Mouse (Mus musculus): ENCODE measurements around the gene Arrdc2.

Gene Arrdc2

DNA sequence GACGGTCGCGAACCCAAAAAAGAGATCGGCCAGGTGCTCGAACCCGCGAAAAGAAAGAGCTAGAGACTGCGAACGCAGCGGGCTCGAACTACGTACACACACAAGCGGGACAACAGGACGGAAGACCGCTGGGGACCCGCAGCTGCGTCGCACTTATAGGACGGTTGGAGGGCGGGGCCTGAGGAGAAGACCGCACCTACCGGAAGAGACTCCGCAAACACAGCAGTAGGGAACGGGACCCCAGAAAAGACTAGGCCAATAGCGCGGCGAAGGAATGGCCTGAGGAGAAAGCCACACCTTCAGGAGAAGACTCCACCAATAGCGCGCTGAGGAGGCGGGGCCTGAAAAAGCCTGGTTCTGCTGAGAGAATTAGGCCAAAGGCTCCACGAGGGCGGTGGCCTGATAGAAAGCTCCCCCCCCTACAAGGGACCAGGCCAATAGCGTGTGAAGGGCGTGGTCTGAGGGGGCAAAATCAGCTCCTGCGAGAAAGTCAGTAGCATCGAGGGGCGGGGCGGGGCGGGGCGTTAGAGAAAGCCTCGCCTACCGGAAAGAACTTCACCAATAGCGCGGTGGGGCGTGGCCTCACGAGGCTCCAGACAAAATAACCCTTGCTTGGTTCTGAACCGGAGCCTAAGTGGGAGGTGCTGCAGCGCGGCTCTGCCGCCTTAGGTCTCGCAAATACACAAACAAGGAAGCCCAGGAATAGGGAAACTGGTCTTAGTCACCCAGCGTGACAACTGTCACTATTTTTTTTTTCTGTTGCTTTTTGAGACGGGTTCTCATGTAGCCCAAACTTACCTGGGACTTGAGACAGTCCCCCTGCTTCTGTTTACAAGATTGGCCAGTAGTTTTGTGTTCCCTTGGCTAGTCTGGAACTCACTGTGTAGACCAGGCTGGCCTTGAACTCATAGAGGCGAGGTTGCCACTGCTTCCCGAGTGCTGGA lies at the start of gene Arrdc2:
Gene Arrdc2, minus strand, starts transcription at position 313 of the 944 bp plus-strand sequence.
- peak; percentile 95 to 97 for DNase-seq (ENCODE audit: low spot score in 2 of 2)

DNA sequence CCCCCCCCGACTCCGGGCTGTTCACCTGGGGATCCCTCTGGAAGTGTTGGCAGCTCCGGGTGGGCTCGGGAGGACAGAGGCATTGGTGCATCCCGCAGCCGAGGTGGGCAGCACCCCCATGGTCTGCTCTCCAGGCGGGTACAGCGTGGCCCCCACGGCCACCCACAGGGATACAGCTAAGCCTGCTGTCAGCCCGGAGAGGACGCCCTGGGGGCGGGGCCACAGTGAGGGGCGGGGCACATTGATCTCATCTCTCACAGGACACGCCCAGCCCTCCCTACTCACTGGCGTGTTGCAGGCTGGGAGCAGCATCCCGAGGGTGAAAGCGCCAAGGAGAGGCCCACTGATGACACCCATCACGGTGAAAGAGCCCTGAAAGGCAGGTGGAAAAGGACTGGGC lies 48.1 kb upstream of the Arrdc2 start:
- DNase-seq (ENCODE audit: low spot score in 2 of 2) = no peak

DNA sequence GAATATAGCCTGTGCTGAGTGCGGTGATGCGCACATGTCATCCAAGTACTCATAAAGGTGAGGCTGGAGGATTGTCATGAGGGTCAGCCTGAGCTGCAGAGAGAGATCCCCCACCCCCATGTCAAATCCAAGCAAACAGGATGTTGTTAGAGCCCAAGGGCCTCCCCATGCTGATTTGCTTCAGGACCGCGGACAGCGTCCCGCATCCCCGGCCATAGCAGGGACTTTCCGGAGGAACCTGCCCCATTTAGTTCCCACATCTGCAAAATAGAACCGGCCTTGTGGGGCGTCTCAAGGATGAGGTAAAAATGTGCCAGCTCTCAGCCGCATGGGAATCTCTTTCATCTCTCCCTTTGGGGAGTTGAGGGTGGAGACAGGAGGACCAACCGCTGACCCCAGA lies 46.1 kb upstream of the Arrdc2 start:
- peak in 1 of 2 experiments; percentile 41 for DNase-seq (ENCODE audit: low spot score in 2 of 2)

DNA sequence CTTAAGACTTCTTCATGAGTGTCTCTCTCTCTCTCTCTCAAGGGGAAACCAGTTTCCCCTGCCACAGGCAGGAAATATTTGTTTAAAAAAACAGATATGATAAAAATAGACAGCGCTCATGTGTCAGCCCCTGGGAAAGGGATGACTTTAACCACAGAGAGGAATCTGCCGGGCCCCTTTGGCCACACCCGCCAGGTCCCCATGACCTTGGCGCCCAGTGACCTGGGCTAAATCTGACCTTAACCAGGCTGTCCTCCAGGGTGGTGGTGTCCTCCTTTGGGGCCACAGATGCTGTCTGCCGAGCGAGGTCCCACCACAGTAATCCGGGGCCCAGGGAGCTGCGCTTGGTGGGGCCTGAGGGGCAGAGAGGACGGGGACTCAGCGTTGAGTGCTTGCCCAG lies 45.2 kb upstream of the Arrdc2 start:
- DNase-seq (ENCODE audit: low spot score in 2 of 2) = no peak

GRCm38 (mm10) chr8:70884186-70884585 lies 44.7 kb upstream of the Arrdc2 start:
- DNase-seq (ENCODE audit: low spot score in 2 of 2) = no peak

GRCm38 (mm10) chr8:70880546-70880945 lies 41.0 kb upstream of the Arrdc2 start:
- no peak for DNase-seq (ENCODE audit: low spot score in 2 of 2)

GRCm38 (mm10) chr8:70880126-70880525 lies 40.6 kb upstream of the Arrdc2 start:
- DNase-seq (ENCODE audit: low spot score in 2 of 2) = no peak

DNA sequence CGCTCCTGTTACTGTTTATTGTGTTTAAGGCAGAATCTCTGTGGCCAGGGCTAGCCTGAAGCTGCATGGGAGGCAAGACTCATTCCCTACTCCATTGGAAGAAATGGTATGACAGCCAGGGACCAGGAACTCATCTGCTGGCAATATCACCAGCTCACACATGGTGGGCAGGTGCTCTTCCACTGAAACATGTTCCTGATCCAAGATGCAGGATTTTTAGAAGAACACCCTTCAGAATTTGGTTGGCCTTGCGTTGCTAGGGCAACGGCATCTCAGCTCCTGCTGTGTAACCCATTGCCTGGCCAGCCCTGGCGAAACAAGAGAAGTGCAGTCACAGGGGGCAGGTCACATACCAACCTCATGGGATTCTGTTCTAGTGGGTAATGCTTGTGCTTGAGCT lies 40.0 kb upstream of the Arrdc2 start:
- no peak for DNase-seq (ENCODE audit: low spot score in 2 of 2)

DNA sequence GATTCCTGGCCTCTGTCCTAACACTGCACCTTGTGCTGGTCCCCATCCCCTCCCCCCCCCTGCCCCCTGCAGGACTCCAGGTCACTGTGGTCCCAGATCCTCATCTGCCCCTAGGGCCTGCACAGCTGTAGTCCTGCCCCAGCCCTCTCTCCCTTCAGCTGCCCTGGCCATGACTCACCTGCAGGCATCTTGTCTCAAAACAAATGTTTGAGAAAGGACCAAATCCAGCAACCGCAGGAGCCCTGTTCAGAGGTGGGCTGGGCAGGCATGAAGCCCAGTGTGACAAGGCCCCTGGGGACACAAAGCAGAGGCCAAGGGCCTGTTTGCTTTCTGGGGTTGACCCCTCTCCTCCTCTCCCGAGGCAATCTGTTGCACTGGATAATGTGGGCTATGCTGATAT lies 38.7 kb upstream of the Arrdc2 start:
- DNase-seq (ENCODE audit: low spot score in 2 of 2) = no peak

- DNase-seq (ENCODE audit: low spot score in 2 of 2) = no peak
These were observed 36.9 kb upstream of the Arrdc2 start for GRCm38 (mm10) chr8:70876382-70876781.

DNA sequence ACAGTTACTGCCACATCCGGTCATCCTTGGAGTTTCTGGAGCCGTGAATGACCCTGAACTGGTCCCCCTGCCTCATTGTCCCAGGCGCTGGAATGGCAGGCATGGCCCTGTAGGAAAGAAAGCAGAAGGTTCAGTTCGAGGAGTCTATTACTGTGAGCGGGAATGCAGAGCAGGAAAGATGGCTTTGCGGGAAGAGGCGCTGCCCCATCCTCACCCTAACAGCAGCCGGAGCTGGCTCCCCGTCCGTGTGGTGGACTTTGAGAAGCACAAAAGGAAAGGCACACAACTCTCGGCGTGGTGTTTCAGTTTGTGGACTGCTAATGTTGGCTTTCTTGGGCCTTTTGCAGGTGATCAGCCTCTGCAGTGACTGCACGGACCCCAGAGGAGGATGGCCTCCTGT lies 34.9 kb upstream of the Arrdc2 start:
- DNase-seq (ENCODE audit: low spot score in 2 of 2) = no peak

DNA sequence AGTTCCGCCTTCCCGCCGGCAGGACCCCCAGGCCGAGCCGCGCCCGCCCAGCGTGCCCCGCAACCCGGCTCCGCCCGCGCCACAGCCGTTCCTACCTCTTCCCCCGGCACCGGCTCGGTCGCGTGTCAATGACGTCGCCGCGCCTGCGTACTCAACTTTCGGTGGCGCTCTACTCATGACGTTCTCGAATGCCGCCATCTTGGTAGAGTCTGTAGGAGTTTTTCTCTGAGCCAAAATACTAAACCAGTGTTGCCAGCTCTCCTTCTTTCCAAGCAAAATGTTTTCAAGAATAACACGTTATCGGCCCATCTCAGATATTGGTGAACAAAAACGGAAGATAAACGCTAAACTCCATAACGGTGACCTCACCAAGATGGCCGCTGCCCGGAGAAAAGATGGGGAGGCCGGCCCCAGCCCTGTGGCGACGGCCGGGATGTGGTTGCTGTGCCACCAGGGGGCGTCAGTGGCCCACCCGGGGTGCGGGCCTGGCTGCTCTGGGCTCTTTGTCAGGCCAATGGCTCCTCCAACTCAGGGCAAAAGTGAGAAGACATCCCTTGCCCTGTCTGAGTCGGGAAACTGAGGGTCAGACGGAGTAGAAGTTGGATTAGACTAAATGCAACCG lies 34.0 kb upstream of the Arrdc2 start, which contains the start of gene Ccdc124:
Gene Ccdc124, minus strand, starts transcription at position 572 of the 622 bp plus-strand sequence.
- peak; percentile 89 to 97 for DNase-seq (ENCODE audit: low spot score in 2 of 2)

DNA sequence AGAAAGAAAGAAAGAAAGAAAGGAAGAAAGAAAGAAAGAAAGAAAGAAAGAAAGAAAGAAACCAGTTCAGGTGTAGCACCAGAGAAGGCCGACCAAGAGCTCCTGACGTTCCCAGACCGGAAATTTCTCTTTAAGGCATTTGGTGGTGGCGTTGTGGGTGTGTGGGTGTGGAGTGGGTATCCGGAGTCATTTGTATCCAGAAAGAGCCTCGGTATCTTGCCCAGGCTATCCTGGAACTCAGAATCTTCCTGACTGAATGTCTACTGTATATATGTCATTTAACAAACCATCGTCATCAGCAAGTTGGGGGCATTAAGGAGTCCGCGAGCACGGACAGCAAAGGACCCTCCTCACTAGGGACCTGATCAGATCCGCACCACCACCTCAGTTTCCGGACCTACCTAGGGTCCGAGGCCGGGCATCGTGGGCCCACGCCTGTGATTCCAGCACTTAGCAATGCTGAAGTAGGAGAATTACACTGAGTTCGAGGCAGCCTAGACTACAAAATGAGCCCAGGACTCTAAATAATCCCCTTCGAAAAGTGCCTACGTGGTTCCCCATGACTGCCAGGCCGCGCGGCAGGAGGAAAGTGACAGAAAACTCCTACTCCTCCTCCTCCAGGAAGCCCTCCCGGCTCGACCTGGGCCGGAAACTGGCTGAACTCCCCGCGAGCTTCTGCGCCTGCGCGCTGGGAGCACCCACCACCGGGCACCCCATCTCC lies 33.3 kb upstream of the Arrdc2 start:
- no peak for DNase-seq (ENCODE audit: low spot score in 2 of 2)

DNA sequence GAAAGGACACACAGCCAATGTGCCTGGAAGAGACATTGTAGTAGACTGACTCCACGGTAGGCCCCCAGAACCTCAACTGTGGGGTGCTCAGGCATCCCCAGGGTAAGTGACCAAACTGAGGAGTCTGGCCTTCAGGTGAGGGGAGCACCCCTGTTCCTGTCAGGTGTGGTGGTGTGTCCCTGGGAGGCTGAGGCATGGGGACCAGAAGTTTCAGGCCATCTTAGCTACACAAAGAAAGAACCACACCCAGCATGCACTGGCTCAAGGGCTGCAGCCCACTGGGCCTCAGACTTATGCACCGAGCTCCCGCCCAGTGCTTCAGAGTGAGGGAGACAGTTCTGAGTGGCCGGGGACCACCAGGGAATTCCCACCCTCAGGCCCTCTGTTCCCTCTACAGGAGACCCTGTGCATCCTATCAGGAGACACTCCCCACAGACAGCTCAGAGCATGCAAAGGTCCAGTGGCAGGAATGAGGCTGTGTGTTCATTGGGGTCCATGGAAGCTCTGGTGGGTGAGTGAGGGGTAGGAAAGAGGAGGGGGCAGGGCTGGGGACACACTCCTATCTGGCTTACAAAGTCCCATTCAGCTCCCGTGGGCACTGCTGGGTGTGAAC lies 31.8 kb upstream of the Arrdc2 start:
- no peak for DNase-seq (ENCODE audit: low spot score in 2 of 2)

- peak; percentile 64 to 70 for DNase-seq (ENCODE audit: low spot score in 2 of 2)
These were observed 30.1 kb upstream of the Arrdc2 start for GRCm38 (mm10) chr8:70869601-70870041.

- no peak for DNase-seq (ENCODE audit: low spot score in 2 of 2)
These were observed 29.7 kb upstream of the Arrdc2 start for GRCm38 (mm10) chr8:70869199-70869571.

GRCm38 (mm10) chr8:70868559-70869198 lies 29.2 kb upstream of the Arrdc2 start:
- peak; percentile 36 to 55 for DNase-seq (ENCODE audit: low spot score in 2 of 2)

DNA sequence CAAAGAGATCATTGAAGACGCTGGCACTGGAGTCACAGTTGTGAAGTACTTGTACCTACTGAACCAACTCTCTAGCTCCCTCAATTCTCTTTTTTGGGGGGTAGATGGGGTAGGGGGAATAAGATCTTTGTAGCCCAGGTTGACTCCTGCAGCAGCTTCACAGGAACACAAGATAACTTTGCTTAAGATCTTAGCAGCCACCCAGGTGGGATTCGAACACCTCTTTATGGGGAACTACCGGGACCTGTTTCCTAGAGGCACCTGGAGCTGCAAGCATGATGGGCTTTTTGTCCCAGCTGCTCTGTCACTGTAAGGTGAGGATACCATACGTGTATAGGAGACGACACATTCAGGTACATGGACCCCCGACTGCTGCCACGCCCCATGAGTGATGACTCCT lies 27.0 kb upstream of the Arrdc2 start:
- DNase-seq (ENCODE audit: low spot score in 2 of 2) = no peak

DNA sequence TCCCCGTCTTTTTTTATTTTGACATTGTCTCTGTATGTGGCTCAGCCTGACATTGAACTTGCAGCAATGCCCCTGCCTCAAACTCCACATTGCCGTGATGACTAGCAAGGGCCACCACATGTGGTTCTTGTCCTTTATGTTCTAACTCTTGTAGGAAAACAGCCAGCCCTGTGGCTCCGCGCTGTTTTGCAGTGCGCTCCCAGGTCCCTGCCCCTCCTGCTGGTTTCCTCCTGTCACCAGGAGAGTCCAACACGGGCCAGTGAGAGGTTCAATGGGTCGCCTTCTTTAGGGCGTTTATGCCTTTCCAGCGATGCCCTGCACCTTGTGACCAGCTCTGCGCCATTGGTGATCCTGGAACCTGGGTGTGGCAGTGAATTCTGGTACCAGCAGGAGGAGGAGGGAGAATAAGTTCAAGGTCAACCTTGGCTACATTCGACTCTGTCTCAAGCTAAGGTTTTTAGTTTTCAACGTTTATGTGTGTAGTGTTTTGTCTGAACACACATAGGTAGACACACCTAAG lies 26.5 kb upstream of the Arrdc2 start:
- no peak for DNase-seq (ENCODE audit: low spot score in 2 of 2)

DNA sequence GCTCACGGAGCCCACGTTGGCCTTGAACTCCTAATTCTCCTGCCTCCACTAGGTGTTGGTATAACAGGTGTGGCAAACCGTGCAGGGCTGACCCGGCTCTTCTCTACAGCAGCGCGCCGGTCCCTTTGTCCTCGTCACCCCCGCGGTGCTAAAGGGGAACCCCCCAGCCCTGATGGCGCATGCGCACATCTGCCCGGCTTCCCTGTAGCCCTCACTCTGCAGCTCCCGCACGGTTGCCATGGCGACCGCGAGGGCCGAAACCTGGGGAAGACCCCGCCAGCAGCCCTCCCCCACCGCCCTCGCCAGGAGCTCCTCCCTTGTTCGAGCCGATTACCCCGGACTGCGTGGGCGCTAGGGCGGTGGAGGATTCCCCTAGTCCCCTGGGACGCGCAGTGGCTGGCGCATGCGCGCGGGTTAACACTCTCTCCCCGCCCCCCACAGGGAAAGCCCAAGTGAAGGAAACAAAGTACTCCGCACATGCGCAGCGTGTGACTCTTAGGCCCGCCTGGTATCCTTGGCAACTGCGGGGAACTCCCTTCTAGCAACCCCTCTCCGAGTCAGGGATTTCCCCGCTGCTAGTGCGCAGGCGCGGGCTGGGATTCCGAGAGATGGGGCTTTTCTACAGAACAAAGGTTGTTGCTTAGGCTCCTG lies 26.0 kb upstream of the Arrdc2 start:
- DNase-seq (ENCODE audit: low spot score in 2 of 2) = peak; percentile 95 to 97

Measured in spleen, postnatal 14 days (tissue).